Mouse (Mus musculus) adipose tissue, adult 10 weeks (tissue): ENCODE data around the gene Sycp1. TPM values are rescaled to one million over a fixed set of nuclear protein-coding genes. Genes with fewer than 3 reads are reported as not detected.

Source experiments
- polyA plus RNA-seq: library from polyadenylated mRNA; stranded (reverse); fragments of 350-450 nt; fragmentation: Illumina TruSeq; extraction: RNeasy Lipid Tissue Mini Kit (QIAGEN cat#74804); gene quantifications from one replicate; pipeline ENCODE4 v1.2.3, GENCODE M21; 2014; ENCODE audit warnings: low read depth, low replicate concordance

Gene Sycp1
- 2.1 TPM for polyA plus RNA-seq

GRCm38 (mm10) chr3:102935451-102936354, at the start of gene Sycp1:
Sycp1 (minus strand) TSS chr3:102936100.

GRCm38 (mm10) chr3:102964033-102964432, 28.1 kb upstream of the Sycp1 start, which contains the start of gene Nr1h5:
Nr1h5 (minus strand) TSS chr3:102964133.

GRCm38 (mm10) chr3:102782618-102783017, 153.3 kb downstream of the Sycp1 start, which contains the start of gene Tshb:
Tshb (minus strand) TSS chr3:102782718.

Other genes with a start within 250 kb of the Sycp1 start
- 8.7 TPM for gene Tspan2, start 201.6 kb downstream of the Sycp1 start, polyA plus RNA-seq
- gene Tshb, start 153.4 kb downstream of the Sycp1 start, polyA plus RNA-seq, result not detected
- gene Nr1h5, start 28.0 kb upstream of the Sycp1 start, polyA plus RNA-seq, result 0.77 TPM
- gene Sike1, start 59.6 kb upstream of the Sycp1 start, polyA plus RNA-seq, result 33.2 TPM
- 148 TPM for gene Csde1, start 84.3 kb upstream of the Sycp1 start, polyA plus RNA-seq
- gene Nras, start 122.2 kb upstream of the Sycp1 start, polyA plus RNA-seq, result 29.5 TPM
- not detected for gene Ampd1, start 137.9 kb upstream of the Sycp1 start, polyA plus RNA-seq
- 1.4 TPM for gene Dennd2c, start 166.5 kb upstream of the Sycp1 start, polyA plus RNA-seq
- gene Bcas2, start 235.6 kb upstream of the Sycp1 start, polyA plus RNA-seq, result 49.9 TPM